Mouse (Mus musculus): ENCODE results near the gene Fam102a.

DNA sequence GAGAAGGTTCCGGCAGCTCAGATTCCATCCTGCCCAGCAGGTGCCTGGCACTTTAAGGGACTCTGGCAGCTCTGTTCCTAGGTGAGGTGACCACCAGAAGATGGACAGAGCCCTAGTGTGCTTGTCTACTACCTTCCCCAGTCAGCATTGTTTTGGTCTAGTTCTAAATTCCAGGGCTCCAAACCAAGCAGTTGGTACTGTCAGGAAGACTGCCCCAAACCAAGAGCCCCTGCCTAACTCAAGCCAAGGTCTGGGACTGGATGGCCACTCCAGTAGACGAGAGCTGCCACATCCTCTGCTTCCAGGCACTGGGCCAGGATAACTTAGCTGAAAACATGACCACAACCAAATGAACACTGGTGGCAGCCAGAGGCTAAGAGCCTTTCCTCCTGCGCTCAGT is 33.8 kb downstream of the Fam102a start:
- TF ChIP-seq GATA1 (IDR thresholded peaks at IDR 0.05; ENCODE audit: borderline replicate concordance, low read length) (no peak), FLI1 (IDR thresholded peaks at IDR 0.05; ENCODE audit: low read length) (no peak)
